Mouse (Mus musculus): ENCODE measurements around the gene Rbm14.

GRCm38 (mm10) chr19:4811063-4811908 lies at the start of gene Rbm14, which contains the start of gene Gm21992:
- TF ChIP-seq HCFC1 (IDR thresholded peaks at IDR 0.05; ENCODE audit: borderline replicate concordance, insufficient read depth, low read length): peak; percentile 8; the same call in 1 of the 2 replicates
- 0 out of 2 replicates have a peak, but pooled peaks have one; percentile 42 for TF ChIP-seq CHD2 (IDR thresholded peaks at IDR 0.05; ENCODE audit: low read depth, low read length)
